Mouse (Mus musculus): ENCODE measurements around the gene 5830473C10Rik. TPM values are rescaled to one million over a fixed set of nuclear protein-coding genes. Genes with fewer than 3 reads are reported as not detected.

Gene 5830473C10Rik
- polyA plus RNA-seq, 1 experiment from 2014 or later, result not detected

DNA sequence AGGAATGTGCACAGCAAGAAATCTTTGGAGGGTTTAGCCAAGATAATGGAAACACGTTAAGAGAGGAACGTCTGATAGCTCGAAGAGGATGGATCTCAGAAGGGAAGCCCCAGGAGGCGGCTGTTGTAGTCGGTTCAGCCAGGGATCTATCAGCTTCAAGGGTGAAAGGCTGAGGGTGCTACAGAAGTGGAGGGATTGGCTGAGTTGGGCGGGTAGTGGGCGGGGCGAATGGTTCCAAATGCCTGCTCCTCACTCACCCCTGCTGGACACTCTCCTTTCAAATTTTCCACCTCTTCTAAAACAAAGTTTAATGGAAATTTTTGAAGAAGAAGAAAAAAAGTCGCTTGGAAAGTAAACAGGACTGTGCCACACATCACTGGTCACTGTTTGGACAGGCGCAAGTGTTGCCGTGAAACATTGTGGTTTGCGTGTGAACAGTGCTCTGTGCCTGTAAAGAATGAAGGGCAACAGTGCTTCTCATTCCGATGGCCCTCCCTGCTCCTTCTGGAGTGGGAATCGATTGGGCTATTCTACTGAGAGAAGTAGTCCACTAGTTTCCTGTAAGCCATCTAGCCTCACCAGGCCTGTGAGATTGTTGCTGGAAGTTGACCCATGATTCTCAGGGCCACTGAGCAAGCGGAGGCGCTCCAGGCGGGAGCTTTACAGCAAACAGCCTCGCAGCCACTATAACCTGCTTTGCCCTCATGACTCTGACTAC lies 64.0 kb downstream of the 5830473C10Rik start:
- no peak overlapping the region for H3K27ac ChIP-seq (replicated peaks; ENCODE audit: low read depth, low read length)
- H3K4me2 ChIP-seq (ENCODE audit: low read length), result no peak overlapping the region
- no peaks in the 10 kb centered on the region for H3K27me3 ChIP-seq (ENCODE audit: control insufficient read depth, insufficient read depth, low read length)
- H3K36me3 ChIP-seq (ENCODE audit: control insufficient read depth, insufficient read depth, low read length), result no peaks in the 10 kb centered on the region
- DNase-seq (no peak), ATAC-seq (ENCODE audit: low FRiP score, low TSS enrichment) (no peak)
- WGBS, result 75% methylated on average over 18 of the region's 18 CpGs
- H3K9ac ChIP-seq (replicated peaks; ENCODE audit: low read length), result no peak overlapping the region
- H3K4me1 ChIP-seq (ENCODE audit: control insufficient read depth, insufficient read depth, low read length), result no peaks in the 10 kb centered on the region
- H3K4me3 ChIP-seq (replicated peaks; ENCODE audit: low read depth, low read length), result no peak overlapping the region
- H3K9me3 ChIP-seq (ENCODE audit: control insufficient read depth, low read length), result no peaks in the 10 kb centered on the region

DNA sequence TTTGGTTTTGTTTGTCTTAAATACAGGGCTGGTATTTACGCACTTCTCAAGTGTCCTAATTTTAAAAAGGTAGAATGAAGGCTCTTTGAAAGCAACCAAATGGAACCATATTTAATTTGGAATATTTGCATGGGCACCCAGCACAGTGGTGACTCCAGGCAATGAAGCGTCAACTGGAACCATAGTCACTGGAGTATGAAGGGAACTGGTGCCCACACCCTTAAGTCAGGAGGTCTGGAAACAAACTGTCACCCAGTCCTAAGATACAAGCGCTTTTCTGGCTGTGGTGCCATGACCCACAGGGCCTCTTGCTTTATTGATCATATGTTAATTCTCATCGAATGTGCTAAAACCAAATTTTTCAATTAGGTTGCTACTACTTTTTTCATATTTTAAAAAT lies 66.5 kb downstream of the 5830473C10Rik start:
- H3K9me3 ChIP-seq (ENCODE audit: control insufficient read depth, low read length), result no peaks in the 10 kb centered on the region
- ATAC-seq (ENCODE audit: low FRiP score, low TSS enrichment) (no peak), DNase-seq (no peak)
- no peak overlapping the region for H3K4me2 ChIP-seq (ENCODE audit: low read length)
- WGBS, result 93% methylated on average over 4 of the region's 4 CpGs
- no peak overlapping the region for H3K27ac ChIP-seq (replicated peaks; ENCODE audit: low read depth, low read length)
- no peak overlapping the region for H3K9ac ChIP-seq (replicated peaks; ENCODE audit: low read length)
- H3K4me1 ChIP-seq (ENCODE audit: control insufficient read depth, insufficient read depth, low read length), result no peaks in the 10 kb centered on the region
- no peak overlapping the region for H3K4me3 ChIP-seq (replicated peaks; ENCODE audit: low read depth, low read length)
- no peaks in the 10 kb centered on the region for H3K27me3 ChIP-seq (ENCODE audit: control insufficient read depth, insufficient read depth, low read length)
- no peaks in the 10 kb centered on the region for H3K36me3 ChIP-seq (ENCODE audit: control insufficient read depth, insufficient read depth, low read length)

GRCm38 (mm10) chr5:90628011-90628410 lies 67.1 kb downstream of the 5830473C10Rik start:
- WGBS, result 77% methylated on average over 3 of the region's 3 CpGs
- Histone ChIP-seq H3K4me3 (replicated peaks; ENCODE audit: low read depth, low read length) (no peak overlapping the region), H3K9me3 (ENCODE audit: control insufficient read depth, low read length) (no peaks in the 10 kb centered on the region)

DNA sequence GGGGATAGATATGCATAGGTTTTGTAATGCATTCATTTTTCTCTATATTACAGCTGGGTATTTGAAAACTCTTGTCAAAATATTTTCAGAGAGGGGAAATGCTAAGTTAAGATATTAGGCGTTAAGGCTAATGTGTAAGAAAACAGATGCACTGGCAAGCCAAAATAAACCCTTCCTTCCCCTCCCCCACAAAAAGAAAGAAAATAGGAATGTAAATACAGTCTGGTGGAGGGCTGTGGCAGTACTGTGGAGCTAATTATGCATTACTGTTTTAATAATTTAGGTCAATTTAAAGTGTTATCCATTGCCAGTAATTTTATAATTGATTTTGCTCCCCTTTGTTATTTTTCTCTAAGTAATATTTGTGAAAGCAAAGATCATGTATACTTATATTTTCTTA lies 67.6 kb downstream of the 5830473C10Rik start:
- ATAC-seq (ENCODE audit: low FRiP score, low TSS enrichment) (no peak), DNase-seq (no peak)

More at GRCm38 (mm10) chr5:90628011-90628410, 67.1 kb downstream of the 5830473C10Rik start:
- Histone ChIP-seq H3K27me3 (ENCODE audit: control insufficient read depth, insufficient read depth, low read length) (no peaks in the 10 kb centered on the region), H3K4me2 (ENCODE audit: low read length) (no peak overlapping the region), H3K36me3 (ENCODE audit: control insufficient read depth, insufficient read depth, low read length) (no peaks in the 10 kb centered on the region), H3K27ac (replicated peaks; ENCODE audit: low read depth, low read length) (no peak overlapping the region), H3K4me1 (ENCODE audit: control insufficient read depth, insufficient read depth, low read length) (no peaks in the 10 kb centered on the region), H3K9ac (replicated peaks; ENCODE audit: low read length) (no peak overlapping the region)
- no peak for ATAC-seq (ENCODE audit: low FRiP score, low TSS enrichment)
- DNase-seq, result no peak

GRCm38 (mm10) chr5:90634885-90635284 lies 74.0 kb downstream of the 5830473C10Rik start:
- H3K36me3 ChIP-seq (ENCODE audit: control insufficient read depth, insufficient read depth, low read length), result no peaks in the 10 kb centered on the region
- no peak for DNase-seq
- H3K9ac ChIP-seq (replicated peaks; ENCODE audit: low read length), result no peak overlapping the region
- H3K27ac ChIP-seq (replicated peaks; ENCODE audit: low read depth, low read length), result no peak overlapping the region
- ATAC-seq (ENCODE audit: low FRiP score, low TSS enrichment), result no peak
- H3K9me3 ChIP-seq (ENCODE audit: control insufficient read depth, low read length), result no peaks in the 10 kb centered on the region
- H3K27me3 ChIP-seq (ENCODE audit: control insufficient read depth, insufficient read depth, low read length), result no peaks in the 10 kb centered on the region
- WGBS, result 82% methylated on average over 7 of the region's 7 CpGs
- H3K4me1 ChIP-seq (ENCODE audit: control insufficient read depth, insufficient read depth, low read length), result no peaks in the 10 kb centered on the region
- no peak overlapping the region for H3K4me2 ChIP-seq (ENCODE audit: low read length)
- no peak overlapping the region for H3K4me3 ChIP-seq (replicated peaks; ENCODE audit: low read depth, low read length)

More for the DNA sequence above, 67.6 kb downstream of the 5830473C10Rik start:
- WGBS, result 84% methylated on average over 1 of the region's 1 CpGs
- Histone ChIP-seq H3K27ac (replicated peaks; ENCODE audit: low read depth, low read length) (no peak overlapping the region), H3K36me3 (ENCODE audit: control insufficient read depth, insufficient read depth, low read length) (no peaks in the 10 kb centered on the region), H3K4me1 (ENCODE audit: control insufficient read depth, insufficient read depth, low read length) (no peaks in the 10 kb centered on the region), H3K9me3 (ENCODE audit: control insufficient read depth, low read length) (no peaks in the 10 kb centered on the region), H3K4me3 (replicated peaks; ENCODE audit: low read depth, low read length) (no peak overlapping the region), H3K4me2 (ENCODE audit: low read length) (no peak overlapping the region), H3K9ac (replicated peaks; ENCODE audit: low read length) (no peak overlapping the region), H3K27me3 (ENCODE audit: control insufficient read depth, insufficient read depth, low read length) (no peaks in the 10 kb centered on the region)

GRCm38 (mm10) chr5:90640286-90641217 lies 79.6 kb downstream of the 5830473C10Rik start, which contains the start of gene Rassf6:
Gene Rassf6 (minus strand): TSS chr5:90640657.
- WGBS, result 11% methylated on average over 26 of the region's 26 CpGs
- peak within 1 kb of the TSS; percentile 68 for H3K4me2 ChIP-seq (ENCODE audit: low read length)

DNA sequence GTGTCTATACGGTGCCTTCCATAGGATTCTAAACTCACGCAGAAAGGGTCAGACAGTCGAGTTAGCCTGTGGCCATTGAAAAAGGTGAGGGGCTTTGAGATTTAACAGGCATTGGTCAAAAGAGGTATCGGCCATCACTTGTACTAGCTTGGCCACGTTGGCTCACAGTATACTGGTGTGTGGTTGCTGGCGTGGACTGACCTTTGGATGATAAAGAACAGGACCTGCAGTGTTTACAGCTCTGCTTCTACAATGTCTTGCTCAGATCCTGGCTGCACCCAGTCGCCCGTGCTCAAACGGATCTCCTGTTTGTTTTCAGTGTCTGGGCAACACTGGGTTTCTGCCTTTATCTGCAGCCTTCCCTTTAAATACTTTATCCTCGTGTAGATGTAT lies 80.3 kb downstream of the 5830473C10Rik start:
- no peak overlapping the region for H3K4me3 ChIP-seq (replicated peaks; ENCODE audit: low read depth, low read length)
- H3K27ac ChIP-seq (replicated peaks; ENCODE audit: low read depth, low read length), result no peak overlapping the region
- H3K4me2 ChIP-seq (ENCODE audit: low read length), result no peak overlapping the region
- H3K9ac ChIP-seq (replicated peaks; ENCODE audit: low read length), result no peak overlapping the region
- ATAC-seq (ENCODE audit: low FRiP score, low TSS enrichment) (peak; percentile 36; the same call in 1 of the 2 replicates), DNase-seq (no peak)
- WGBS, result 77% methylated on average over 10 of the region's 10 CpGs
- no peaks in the 10 kb centered on the region for H3K36me3 ChIP-seq (ENCODE audit: control insufficient read depth, insufficient read depth, low read length)
- H3K4me1 ChIP-seq (ENCODE audit: control insufficient read depth, insufficient read depth, low read length), result 0 out of 2 replicates have a peak, but pooled peaks cover 3% of the 10 kb centered on the region
- no peaks in the 10 kb centered on the region for H3K9me3 ChIP-seq (ENCODE audit: control insufficient read depth, low read length)
- H3K27me3 ChIP-seq (ENCODE audit: control insufficient read depth, insufficient read depth, low read length), result peaks cover 4% of the 10 kb centered on the region; the same call in 1 of the 2 replicates

More at GRCm38 (mm10) chr5:90640286-90641217, 79.6 kb downstream of the 5830473C10Rik start, which contains the start of gene Rassf6:
- 0 out of 2 replicates have a peak, but pooled peaks cover 3% of the 10 kb centered on the region for H3K4me1 ChIP-seq (ENCODE audit: control insufficient read depth, insufficient read depth, low read length)
- ATAC-seq (ENCODE audit: low FRiP score, low TSS enrichment) (peak; percentile 49), DNase-seq (peak; percentile 38)
- H3K9ac ChIP-seq (replicated peaks; ENCODE audit: low read length), result peak within 1 kb of the TSS; percentile 55
- peak within 1 kb of the TSS; percentile 45 for H3K4me3 ChIP-seq (replicated peaks; ENCODE audit: low read depth, low read length)
- no peaks in the 10 kb centered on the region for H3K36me3 ChIP-seq (ENCODE audit: control insufficient read depth, insufficient read depth, low read length)
- H3K27me3 ChIP-seq (ENCODE audit: control insufficient read depth, insufficient read depth, low read length), result peaks cover 4% of the 10 kb centered on the region; the same call in 1 of the 2 replicates
- no peaks in the 10 kb centered on the region for H3K9me3 ChIP-seq (ENCODE audit: control insufficient read depth, low read length)
- H3K27ac ChIP-seq (replicated peaks; ENCODE audit: low read depth, low read length), result no peak within 1 kb of the TSS

DNA sequence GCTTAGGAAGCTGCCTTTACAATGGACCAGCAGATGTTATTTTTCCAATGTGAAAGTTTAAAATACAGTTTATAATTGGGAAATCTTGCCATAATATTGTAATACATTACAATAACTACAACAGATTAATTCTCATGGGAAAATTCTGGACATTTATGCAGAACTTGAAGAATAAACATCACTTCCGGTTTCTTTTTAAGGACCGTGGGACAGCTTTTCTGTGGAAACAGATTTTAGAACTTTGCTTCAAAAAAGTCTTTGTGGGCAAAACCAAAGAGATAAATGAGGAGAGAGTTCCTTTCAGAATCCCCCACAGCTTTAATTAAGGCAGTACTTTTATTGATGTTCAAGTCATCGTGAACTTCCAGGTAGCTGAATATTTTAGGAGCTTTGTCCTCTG lies 84.7 kb downstream of the 5830473C10Rik start:
- H3K27me3 ChIP-seq (ENCODE audit: control insufficient read depth, insufficient read depth, low read length), result peaks cover 1% of the 10 kb centered on the region; the same call in 1 of the 2 replicates
- no peaks in the 10 kb centered on the region for H3K9me3 ChIP-seq (ENCODE audit: control insufficient read depth, low read length)
- no peak overlapping the region for H3K4me3 ChIP-seq (replicated peaks; ENCODE audit: low read depth, low read length)
- H3K36me3 ChIP-seq (ENCODE audit: control insufficient read depth, insufficient read depth, low read length), result no peaks in the 10 kb centered on the region
- DNase-seq, result no peak
- H3K4me1 ChIP-seq (ENCODE audit: control insufficient read depth, insufficient read depth, low read length), result 0 out of 2 replicates have a peak, but pooled peaks cover under 1% of the 10 kb centered on the region
- no peak overlapping the region for H3K9ac ChIP-seq (replicated peaks; ENCODE audit: low read length)
- H3K4me2 ChIP-seq (ENCODE audit: low read length), result no peak overlapping the region
- no peak overlapping the region for H3K27ac ChIP-seq (replicated peaks; ENCODE audit: low read depth, low read length)
- WGBS, result 86% methylated on average over 3 of the region's 3 CpGs
- ATAC-seq (ENCODE audit: low FRiP score, low TSS enrichment), result no peak

All from midbrain, embryonic 14.5 days (tissue).